Mouse (Mus musculus): ENCODE data around the gene Krt80. TPM values are rescaled to one million over a fixed set of nuclear protein-coding genes. Genes with fewer than 3 reads are reported as not detected.

Krt80 gene
- polyA plus RNA-seq, 1 experiment from 2014 or later = 0.10 TPM

DNA sequence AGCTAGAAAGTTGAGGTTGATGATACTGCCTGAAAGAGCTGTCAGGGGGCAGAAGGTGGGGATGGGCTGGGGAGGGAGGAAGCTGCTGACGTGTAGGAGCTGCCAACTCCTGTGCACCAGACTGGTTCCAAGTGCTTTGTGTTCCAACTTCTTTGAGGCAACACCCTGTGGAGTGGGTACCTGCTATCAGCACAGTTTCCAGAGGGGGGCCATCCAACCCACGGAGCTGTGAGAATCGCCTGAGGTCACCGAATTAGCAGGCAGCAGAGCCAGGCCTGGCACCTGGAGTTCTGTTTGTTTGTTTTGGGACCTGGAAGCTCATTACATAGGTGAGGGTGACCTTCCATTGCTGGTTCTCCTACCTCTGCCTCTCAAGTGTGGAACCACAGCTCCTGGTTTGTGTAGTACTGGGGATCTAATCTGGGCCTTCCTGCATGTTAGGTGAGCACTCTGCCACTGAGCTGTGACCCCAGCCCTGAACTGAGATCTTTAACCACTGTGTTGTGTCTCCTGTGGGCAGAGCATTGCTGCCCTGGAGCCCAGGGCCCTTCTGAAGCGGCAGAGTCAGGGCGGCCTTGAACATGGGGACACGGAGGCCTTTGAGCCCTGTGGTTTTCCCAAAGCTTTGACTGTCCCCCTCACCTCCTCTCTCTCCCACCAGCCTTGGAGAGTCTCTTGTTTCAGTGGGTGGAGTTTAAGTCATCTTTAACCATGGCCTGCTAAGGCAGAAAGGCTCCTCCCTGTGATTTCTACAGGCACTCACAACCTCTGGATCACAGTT is 4.9 kb downstream of the Krt80 start:
- WGBS = 69% methylated on average over 7 of the region's 7 CpGs

DNA sequence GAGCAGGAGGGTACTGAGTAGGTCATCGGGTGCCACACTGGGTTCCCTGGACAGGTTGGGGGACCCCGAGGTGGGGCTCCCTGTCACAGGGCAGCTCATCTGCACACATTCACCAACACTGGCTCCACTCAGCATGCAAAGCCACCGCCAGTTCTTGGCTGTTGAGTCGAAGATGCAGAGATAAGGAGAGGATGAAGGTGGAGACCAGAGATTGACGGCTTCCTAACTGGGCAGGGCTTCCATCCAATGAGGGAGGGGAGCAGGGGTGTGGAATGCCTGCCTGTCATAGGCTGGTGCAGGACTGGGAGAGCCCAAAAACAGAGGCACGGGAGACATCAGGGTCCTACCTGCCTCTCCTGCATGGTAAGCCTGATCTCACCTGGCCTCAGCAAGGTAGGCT is 5.5 kb downstream of the Krt80 start:
- no peaks in the 10 kb centered on the region for H3K9me3 ChIP-seq (replicated peaks; ENCODE audit: control insufficient read depth, low read length, poor library complexity, severe bottlenecking)
- WGBS = 72% methylated on average over 6 of the region's 6 CpGs
- no peak overlapping the region for H3K4me3 ChIP-seq (ENCODE audit: low read depth, low read length)
- H3K9ac ChIP-seq (ENCODE audit: low read depth, low read length) = no peak overlapping the region
- no peaks in the 10 kb centered on the region for H3K27me3 ChIP-seq (ENCODE audit: control insufficient read depth, insufficient read depth, low read depth, low read length)
- no peak overlapping the region for H3K27ac ChIP-seq (ENCODE audit: low read length)
- H3K4me2 ChIP-seq (ENCODE audit: low read length) = no peak overlapping the region
- H3K4me1 ChIP-seq (ENCODE audit: control insufficient read depth, insufficient read depth, low read length) = no peaks in the 10 kb centered on the region
- no peaks in the 10 kb centered on the region for H3K36me3 ChIP-seq (ENCODE audit: control insufficient read depth, insufficient read depth, low read length)
- no peak for ATAC-seq

More for the DNA sequence above, 4.9 kb downstream of the Krt80 start:
- Histone ChIP-seq H3K9ac (ENCODE audit: low read depth, low read length) (no peak overlapping the region), H3K4me3 (ENCODE audit: low read depth, low read length) (no peak overlapping the region), H3K27ac (ENCODE audit: low read length) (no peak overlapping the region), H3K4me2 (ENCODE audit: low read length) (no peak overlapping the region), H3K4me1 (ENCODE audit: control insufficient read depth, insufficient read depth, low read length) (no peaks in the 10 kb centered on the region), H3K9me3 (replicated peaks; ENCODE audit: control insufficient read depth, low read length, poor library complexity, severe bottlenecking) (no peaks in the 10 kb centered on the region), H3K27me3 (ENCODE audit: control insufficient read depth, insufficient read depth, low read depth, low read length) (no peaks in the 10 kb centered on the region), H3K36me3 (ENCODE audit: control insufficient read depth, insufficient read depth, low read length) (no peaks in the 10 kb centered on the region)
- no peak for ATAC-seq

- H3K27ac ChIP-seq (ENCODE audit: low read length) = no peak overlapping the region
- no peaks in the 10 kb centered on the region for H3K27me3 ChIP-seq (ENCODE audit: control insufficient read depth, insufficient read depth, low read depth, low read length)
- no peak overlapping the region for H3K4me3 ChIP-seq (ENCODE audit: low read depth, low read length)
- H3K9ac ChIP-seq (ENCODE audit: low read depth, low read length) = no peak overlapping the region
- H3K4me1 ChIP-seq (ENCODE audit: control insufficient read depth, insufficient read depth, low read length) = no peaks in the 10 kb centered on the region
- no peaks in the 10 kb centered on the region for H3K36me3 ChIP-seq (ENCODE audit: control insufficient read depth, insufficient read depth, low read length)
- H3K4me2 ChIP-seq (ENCODE audit: low read length) = no peak overlapping the region
- 96% methylated on average over 6 of the region's 6 CpGs for WGBS
- no peaks in the 10 kb centered on the region for H3K9me3 ChIP-seq (replicated peaks; ENCODE audit: control insufficient read depth, low read length, poor library complexity, severe bottlenecking)
- no peak for ATAC-seq
Observed at GRCm38 (mm10) chr15:101363933-101364332, 6.0 kb downstream of the Krt80 start.

- Histone ChIP-seq H3K4me3 (ENCODE audit: low read depth, low read length) (no peak overlapping the region), H3K9me3 (replicated peaks; ENCODE audit: control insufficient read depth, low read length, poor library complexity, severe bottlenecking) (no peaks in the 10 kb centered on the region), H3K27me3 (ENCODE audit: control insufficient read depth, insufficient read depth, low read depth, low read length) (no peaks in the 10 kb centered on the region), H3K9ac (ENCODE audit: low read depth, low read length) (no peak overlapping the region), H3K36me3 (ENCODE audit: control insufficient read depth, insufficient read depth, low read length) (no peaks in the 10 kb centered on the region), H3K4me1 (ENCODE audit: control insufficient read depth, insufficient read depth, low read length) (no peaks in the 10 kb centered on the region), H3K27ac (ENCODE audit: low read length) (no peak overlapping the region), H3K4me2 (ENCODE audit: low read length) (no peak overlapping the region)
- 80% methylated on average over 4 of the region's 4 CpGs for WGBS
- ATAC-seq = no peak
Observed at GRCm38 (mm10) chr15:101362393-101363010, 7.5 kb downstream of the Krt80 start.

DNA sequence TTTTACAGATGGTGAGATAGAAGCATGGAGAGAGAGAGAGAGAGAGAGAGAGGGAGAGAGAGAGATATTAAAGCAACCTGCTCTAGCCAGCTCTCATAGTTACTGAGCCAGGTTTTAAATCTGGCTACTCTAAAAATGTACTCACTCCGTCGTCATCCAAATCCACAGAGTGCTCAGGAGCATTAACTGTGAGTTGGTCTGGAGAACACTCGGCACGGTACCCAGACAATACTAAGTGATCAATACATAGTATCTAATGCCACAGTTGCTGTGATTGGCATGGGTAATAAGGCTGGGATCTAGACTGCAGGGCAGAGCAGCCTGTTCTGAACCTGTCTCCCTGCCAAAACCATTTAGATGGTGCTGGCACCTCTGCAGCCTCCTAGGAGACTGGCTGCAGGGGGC is 14.6 kb downstream of the Krt80 start:
- no peak overlapping the region for H3K4me2 ChIP-seq (ENCODE audit: low read length)
- ATAC-seq = no peak
- 84% methylated on average over 4 of the region's 4 CpGs for WGBS
- no peaks in the 10 kb centered on the region for H3K9me3 ChIP-seq (replicated peaks; ENCODE audit: control insufficient read depth, low read length, poor library complexity, severe bottlenecking)
- no peaks in the 10 kb centered on the region for H3K4me1 ChIP-seq (ENCODE audit: control insufficient read depth, insufficient read depth, low read length)
- no peak overlapping the region for H3K27ac ChIP-seq (ENCODE audit: low read length)
- no peak overlapping the region for H3K9ac ChIP-seq (ENCODE audit: low read depth, low read length)
- no peaks in the 10 kb centered on the region for H3K36me3 ChIP-seq (ENCODE audit: control insufficient read depth, insufficient read depth, low read length)
- no peak overlapping the region for H3K4me3 ChIP-seq (ENCODE audit: low read depth, low read length)
- no peaks in the 10 kb centered on the region for H3K27me3 ChIP-seq (ENCODE audit: control insufficient read depth, insufficient read depth, low read depth, low read length)

DNA sequence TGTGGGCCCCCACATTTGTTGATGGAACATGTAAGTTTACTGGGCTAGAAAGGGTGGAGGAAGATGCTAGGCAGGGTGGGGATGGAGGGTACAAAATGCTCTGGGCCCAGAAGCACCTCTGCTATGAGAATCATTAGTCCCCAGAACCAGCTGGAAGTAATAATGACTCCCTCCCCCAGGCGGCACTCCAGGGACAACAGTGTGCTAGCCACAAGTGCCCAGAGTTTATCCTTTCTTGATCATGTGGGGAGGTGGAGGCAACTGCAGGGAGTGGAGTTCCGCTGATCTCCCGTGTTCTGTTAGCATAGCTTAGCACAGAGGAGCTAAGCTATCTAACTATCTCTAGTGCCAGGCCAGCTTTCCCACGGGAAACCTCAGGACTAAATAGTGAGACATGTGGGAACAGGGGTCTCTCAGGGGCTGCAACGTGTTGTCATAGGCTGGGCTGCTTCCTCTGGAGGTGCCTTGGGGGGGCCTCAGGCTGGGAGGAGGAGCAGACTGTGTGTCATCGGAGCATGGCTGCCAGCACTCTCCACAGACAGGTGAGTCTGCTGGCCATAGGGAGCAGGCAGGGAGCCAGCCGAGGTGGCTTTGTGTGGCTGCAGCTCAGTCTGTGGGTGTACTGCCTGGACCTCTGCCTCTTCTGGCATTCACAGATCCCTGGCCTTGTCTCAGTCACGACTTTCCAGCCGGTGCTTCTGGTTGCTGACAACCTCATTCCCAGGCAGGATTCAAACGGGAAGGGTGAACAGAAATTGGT is 17.1 kb downstream of the Krt80 start:
- Histone ChIP-seq H3K27me3 (ENCODE audit: control insufficient read depth, insufficient read depth, low read depth, low read length) (no peaks in the 10 kb centered on the region), H3K9me3 (replicated peaks; ENCODE audit: control insufficient read depth, low read length, poor library complexity, severe bottlenecking) (no peaks in the 10 kb centered on the region), H3K27ac (ENCODE audit: low read length) (no peak overlapping the region), H3K9ac (ENCODE audit: low read depth, low read length) (no peak overlapping the region), H3K36me3 (ENCODE audit: control insufficient read depth, insufficient read depth, low read length) (no peaks in the 10 kb centered on the region), H3K4me2 (ENCODE audit: low read length) (no peak overlapping the region), H3K4me3 (ENCODE audit: low read depth, low read length) (no peak overlapping the region), H3K4me1 (ENCODE audit: control insufficient read depth, insufficient read depth, low read length) (no peaks in the 10 kb centered on the region)
- WGBS = 52% methylated on average over 10 of the region's 10 CpGs
- no peak for ATAC-seq

DNA sequence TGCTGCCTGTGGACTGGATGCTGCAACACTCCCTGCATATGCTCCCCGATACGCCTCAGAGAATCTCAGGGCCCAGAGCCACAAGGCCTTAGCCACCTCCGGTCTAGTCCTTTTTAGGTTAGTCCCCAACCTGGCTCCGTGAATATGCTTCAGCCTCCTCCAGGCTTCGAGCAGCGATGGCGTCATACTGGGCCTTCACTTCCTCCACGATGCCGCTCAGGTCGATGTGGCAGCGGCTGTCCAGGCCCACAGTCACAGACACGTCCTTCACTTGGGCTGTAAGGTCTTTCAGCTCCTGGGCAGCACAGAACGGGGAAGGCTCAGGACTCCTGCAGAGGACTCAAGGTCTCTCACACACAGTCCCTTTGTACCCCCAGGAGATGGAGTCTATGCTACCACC is 17.9 kb downstream of the Krt80 start:
- 71% methylated on average over 13 of the region's 13 CpGs for WGBS
- ATAC-seq = no peak
- Histone ChIP-seq H3K27me3 (ENCODE audit: control insufficient read depth, insufficient read depth, low read depth, low read length) (no peaks in the 10 kb centered on the region), H3K27ac (ENCODE audit: low read length) (no peak overlapping the region), H3K4me1 (ENCODE audit: control insufficient read depth, insufficient read depth, low read length) (no peaks in the 10 kb centered on the region), H3K9ac (ENCODE audit: low read depth, low read length) (no peak overlapping the region), H3K9me3 (replicated peaks; ENCODE audit: control insufficient read depth, low read length, poor library complexity, severe bottlenecking) (no peaks in the 10 kb centered on the region), H3K4me2 (ENCODE audit: low read length) (no peak overlapping the region), H3K36me3 (ENCODE audit: control insufficient read depth, insufficient read depth, low read length) (no peaks in the 10 kb centered on the region), H3K4me3 (ENCODE audit: low read depth, low read length) (no peak overlapping the region)

GRCm38 (mm10) chr15:101341797-101342515 is 28.0 kb downstream of the Krt80 start:
- Histone ChIP-seq H3K27ac (ENCODE audit: low read length) (no peak overlapping the region), H3K4me3 (ENCODE audit: low read depth, low read length) (no peak overlapping the region), H3K27me3 (ENCODE audit: control insufficient read depth, insufficient read depth, low read depth, low read length) (no peaks in the 10 kb centered on the region), H3K9me3 (replicated peaks; ENCODE audit: control insufficient read depth, low read length, poor library complexity, severe bottlenecking) (no peaks in the 10 kb centered on the region), H3K36me3 (ENCODE audit: control insufficient read depth, insufficient read depth, low read length) (no peaks in the 10 kb centered on the region), H3K4me2 (ENCODE audit: low read length) (no peak overlapping the region), H3K9ac (ENCODE audit: low read depth, low read length) (no peak overlapping the region), H3K4me1 (ENCODE audit: control insufficient read depth, insufficient read depth, low read length) (no peaks in the 10 kb centered on the region)
- WGBS = 66% methylated on average over 5 of the region's 5 CpGs
- ATAC-seq = no peak

All from midbrain, embryonic 16.5 days (tissue).